Mouse (Mus musculus): ENCODE data around the gene Cgrrf1.
"Not testable (repeated sequence)": the region's sequence is repeated elsewhere in the genome, so short reads cannot be mapped to it uniquely, and the experiment has no call there.

Cgrrf1 gene

DNA sequence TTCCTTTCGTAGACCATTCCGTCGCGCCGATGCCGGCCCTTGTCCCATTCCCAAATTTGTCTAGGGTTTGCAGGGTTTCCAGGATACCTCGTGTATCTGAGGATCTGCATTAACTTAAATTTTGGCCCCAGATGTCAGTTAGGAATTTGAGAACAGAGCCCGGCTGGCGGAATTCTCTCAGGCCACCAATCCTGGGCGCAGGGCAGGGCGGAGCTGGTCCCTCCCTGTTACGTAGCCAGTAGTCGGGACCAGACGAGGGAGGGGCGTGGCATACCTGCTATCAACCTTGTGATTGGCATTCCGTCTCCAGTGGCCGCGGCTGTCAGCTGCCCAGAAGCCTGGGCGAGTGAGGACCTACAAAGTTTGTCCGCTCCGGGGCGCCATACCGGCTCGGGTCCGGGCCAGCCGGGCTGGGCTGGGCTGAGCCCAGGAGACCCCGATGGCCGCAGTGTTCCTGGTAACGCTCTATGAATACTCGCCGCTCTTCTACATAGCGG lies at the start of gene Cgrrf1:
Cgrrf1 (plus strand) TSS at position 289 of the 497 bp plus-strand sequence.
- DNase-seq, result peak; percentile 90 to 91

DNA sequence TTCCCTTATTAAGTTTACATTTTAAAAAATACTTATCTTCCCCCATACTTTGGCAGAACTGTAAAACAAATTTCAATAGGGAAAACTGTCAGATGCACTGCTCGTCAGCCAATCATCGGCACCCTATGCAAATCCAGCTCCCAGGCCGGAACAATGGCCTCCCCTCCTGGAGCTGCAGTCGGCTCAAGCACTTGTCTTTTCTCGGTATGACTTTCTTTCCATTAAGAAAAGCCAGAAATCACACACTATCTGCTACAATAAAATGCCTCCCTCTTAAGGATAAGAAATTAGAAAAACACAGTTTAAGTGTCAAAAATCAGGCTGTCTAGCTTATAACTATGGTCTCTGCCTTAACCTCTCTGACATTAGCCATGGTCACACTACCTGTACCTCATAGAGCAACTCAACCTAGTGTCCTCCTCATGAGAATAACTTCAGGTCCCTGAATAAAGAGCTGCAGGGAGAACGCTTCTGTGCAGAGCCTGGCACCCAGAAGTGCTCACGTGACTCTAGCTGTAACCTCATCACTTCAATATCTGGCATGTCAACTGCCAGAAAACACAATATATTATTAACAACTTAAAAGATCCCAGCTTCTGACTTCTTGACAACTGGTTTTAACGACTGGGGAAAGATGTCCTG lies 49.6 kb upstream of the Cgrrf1 start:
- DNase-seq, result no peak

DNA sequence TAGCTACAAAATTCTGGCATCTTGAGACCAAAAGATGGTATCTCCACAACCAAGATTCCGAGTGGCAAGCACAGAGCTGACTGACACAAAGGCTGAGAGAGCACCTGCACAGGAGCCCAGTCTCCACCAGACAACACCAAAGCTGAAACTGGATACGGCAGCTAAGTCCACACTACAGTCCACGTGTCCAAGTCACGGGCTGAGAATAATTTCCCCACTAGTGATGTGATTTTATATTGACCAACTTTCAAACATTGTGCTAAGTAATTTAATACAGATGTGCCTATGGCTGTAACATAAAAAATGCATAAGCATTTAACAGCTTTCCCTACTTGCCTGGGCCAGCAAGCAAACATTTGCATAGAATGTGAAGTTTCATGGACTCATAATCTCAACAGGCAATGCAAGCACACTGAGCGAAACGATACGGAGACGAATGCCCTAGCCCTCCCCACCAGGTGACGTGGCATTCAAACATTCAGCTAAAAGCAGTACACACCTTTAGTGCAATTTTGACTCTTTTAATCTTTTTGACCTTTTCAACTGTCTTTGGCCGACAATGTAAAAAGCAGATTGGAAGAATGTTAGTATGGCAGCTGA lies 48.5 kb upstream of the Cgrrf1 start:
- no peak for DNase-seq

DNA sequence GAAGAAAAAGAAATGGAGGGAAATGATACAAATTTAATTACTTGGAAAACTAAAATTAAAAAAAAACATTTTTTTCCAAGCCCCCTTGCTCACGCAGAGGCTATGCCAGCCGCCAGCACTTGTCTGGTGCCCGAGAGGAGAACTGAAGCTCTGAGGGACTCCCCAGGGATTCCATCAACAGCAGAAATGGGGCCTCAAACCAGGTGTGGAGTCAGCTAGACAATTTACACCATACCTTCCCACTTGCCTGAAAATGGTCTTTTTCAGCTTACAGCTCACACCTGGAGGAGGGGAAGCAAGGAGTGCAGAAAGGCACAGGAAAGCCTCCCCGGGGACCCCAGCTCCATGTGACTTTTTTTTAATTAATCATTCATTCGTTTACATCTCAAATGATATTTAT lies 46.7 kb upstream of the Cgrrf1 start:
- no peak for DNase-seq

DNA sequence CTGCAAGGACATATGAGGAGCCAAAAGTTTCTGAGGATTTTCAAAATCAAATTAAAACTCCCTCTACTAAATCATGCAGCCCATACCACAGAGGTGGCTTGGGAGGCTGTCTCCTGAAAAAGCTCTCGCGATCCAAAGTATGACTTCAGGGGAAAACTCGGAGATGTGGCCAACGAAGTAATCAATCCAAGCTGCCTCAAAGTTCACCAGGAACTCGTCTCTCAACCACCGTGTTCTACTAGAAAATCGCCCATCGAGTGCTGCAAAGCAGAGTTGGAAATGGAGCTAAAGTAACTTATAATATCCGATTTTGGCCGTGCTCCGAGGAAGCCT lies 44.5 kb upstream of the Cgrrf1 start:
- no peak for DNase-seq

DNA sequence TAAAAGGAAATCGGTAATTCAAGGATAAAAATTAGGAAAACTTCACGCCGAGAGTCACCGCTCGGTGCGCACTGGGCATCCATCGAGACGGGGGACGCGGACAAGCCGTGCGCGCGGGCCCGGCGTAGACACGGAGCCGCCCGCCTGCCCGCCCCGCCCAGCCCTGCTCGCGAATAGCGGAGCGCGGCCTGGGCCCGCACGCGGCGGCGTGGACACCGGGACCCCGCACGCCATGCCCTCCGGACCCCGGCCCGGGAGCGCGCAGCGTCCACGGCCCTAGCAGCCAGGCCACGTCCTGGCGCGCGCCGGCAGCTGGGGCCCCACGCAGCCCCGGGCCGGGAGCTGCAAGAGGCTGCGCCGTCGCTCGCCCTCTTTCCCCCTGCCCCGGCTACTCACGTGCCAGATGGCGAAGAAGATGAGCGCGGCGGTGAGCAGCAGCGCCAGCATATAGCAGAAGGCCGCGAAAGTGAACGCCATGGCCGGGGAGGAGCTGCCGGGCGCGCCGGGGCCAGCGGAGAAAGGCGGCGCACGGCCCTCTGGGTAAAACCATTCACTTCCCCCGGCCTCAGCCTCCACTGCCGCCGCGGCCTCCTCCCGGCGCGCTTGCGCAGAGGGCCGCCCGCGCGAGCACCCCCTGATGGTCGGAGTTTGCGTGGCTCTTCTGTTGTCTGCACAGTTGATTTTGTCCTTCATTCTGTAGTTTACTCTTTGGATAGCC lies 44.0 kb upstream of the Cgrrf1 start, which contains the start of gene Cnih1:
Cnih1 (minus strand) TSS at position 625 of the 718 bp plus-strand sequence.
- peak; percentile 84 to 95 for DNase-seq

DNA sequence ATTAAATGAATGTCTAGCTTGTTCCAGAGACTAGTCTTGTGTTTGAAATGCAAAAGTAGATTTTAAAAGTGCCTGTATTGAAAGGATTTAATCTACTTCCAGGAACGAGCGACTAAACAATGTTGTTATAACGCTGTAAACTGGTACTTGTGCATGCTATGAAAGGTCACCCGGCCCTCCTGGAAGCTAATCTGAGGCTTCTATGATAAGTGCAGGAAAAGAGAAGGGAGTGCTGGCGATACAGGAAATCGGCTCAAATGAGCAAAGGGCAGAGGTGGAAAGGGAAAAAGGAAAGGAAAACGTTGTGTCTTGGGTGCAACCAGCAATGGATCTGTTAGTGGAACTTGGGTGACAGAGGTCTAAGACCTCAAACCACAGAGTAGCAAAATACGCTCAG lies 43.4 kb upstream of the Cgrrf1 start:
- no peak for DNase-seq

DNA sequence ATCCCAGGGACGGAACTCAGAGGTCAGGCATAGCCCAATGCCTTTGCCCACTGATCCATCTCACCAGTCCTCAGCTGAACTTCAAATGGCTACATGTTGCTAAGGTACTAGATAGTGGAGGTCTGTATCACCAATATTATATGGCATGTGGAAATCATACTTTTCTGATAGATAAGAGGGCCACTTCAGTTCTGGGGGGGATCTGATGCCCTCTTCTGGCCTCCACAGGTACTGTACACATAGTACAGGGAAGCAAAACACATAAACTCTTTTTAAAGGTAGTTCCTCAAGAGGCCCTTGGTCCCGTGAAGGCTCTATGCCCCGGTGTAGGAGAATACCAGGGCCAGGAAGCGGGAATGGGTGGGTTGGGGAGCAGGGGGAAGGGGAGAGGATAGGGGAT lies 41.6 kb upstream of the Cgrrf1 start:
- DNase-seq, result peak in 1 of 2 experiments; percentile 18

DNA sequence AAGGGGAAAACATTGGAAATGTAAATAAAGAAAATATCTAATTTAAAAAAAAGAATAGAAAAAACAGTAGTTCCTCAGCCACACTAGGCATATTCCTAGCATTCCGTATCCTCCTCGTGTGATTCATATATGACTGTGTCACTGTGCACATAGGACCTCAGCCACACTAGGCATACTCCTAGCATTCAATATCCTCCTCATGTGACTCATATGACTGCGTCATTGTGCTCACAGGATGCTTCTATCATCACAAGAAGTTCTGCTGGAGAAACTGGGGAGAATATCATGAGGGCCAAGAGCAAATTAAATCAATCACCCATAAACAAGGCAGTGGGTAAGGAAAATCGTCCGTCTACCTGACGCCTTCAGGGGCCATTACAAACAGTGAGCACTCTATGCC lies 41.2 kb upstream of the Cgrrf1 start:
- no peak for DNase-seq

DNA sequence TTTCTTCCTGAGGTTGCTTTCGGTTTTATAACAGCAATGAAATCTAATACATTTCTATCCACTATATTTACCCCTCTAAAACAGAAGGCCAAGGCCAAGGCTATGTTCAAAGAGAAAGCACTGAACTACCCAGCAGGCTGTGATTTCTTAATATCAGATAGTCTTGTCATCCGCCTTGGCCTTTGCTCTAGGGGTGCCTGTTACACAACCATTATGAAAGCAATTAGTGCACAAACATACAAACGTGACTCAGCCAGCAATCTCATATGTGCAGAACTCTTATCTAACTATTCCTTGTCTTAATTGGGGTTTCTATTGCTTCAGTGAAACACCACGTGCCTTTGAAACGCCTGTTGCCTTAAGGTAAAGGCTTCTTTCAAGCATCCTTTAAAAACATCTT lies 37.8 kb upstream of the Cgrrf1 start:
- no peak for DNase-seq

DNA sequence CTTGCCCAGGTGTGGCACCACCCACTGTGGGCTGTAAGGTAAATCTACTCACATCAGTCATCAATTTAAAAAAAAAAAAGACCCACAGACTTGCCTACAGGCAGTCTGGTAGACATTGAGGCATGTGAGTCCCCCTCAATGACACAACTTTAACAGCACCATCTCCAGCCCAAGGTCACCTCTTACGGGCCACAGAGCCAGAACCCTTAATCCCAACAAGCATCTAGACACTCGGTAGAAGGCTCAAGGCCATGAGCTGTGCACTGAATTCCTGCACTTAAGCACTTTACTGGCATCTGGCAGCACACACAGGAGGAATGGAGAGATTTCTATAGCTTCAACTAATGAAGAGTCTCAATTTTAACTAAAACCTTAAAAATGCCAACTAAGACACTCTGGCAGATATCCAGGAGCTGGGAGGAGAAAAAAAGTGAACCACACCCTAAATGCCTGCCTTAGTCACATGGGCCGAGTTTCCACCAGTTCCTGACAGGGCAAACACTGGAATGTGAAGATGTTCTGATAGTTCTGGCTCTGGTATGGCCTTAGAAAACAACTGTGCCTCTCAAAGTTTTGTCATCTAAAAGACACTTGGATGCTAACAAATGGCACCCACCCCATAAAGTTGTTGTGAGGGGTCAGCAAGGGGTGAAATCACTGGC lies 31.1 kb upstream of the Cgrrf1 start:
- DNase-seq, result no peak

DNA sequence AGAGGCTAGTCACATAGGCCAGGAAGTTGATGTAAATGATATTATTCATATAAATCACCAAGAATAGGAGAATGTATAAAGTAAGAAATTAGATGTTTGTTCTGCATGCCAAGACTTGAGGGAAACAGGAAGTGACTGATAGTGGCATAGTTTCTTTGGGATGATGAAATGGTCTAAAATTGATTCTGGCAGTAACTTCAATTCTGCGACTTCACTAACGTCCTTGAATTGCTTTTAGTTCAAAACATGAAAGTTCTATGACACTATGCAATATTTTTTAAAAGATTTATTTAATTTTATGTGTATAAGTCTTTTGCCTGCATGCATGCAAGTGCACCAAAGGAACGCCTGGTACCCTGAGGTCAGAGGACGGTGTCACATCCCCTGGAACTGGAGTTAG lies 28.7 kb upstream of the Cgrrf1 start:
- DNase-seq, result no peak

DNA sequence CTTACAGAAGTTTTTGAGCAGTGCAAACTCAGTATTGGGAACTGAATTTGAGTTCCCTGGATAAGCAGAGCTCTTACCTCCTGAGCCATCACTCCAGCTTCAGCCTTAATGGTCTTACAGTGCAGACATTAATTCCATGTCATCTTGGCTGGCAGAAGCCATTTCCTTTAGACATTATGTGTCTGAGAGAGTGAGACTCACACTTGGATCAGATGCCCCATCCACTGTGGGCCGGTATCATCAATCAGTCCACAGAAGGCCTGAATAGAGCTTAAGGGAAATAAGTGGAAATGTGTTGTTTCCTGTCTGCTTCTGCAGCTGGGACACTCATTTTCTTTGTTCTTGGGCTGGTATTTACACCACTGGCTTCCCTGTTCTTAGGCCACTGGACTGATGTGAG lies 28.1 kb upstream of the Cgrrf1 start:
- no peak for DNase-seq

DNA sequence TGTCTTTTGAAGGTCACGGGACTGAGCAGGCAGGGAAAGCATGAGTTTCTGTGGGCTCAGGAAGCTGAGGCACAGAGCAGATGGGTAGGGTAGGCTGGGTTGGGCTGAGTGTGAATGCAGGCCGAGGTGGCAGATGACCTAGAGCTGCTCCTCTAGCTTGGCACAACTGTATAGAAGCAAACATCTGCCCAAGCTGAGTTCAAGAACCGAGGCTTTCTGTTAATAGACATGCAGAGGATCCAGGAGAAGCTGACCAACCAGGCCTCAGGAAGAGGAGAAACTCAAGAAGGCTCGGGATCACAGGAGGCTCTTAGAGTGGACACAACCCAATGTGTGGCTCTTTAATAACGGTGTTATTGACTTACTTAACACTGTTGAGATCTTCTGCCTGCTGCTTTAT lies 25.7 kb upstream of the Cgrrf1 start:
- no peak for DNase-seq

DNA sequence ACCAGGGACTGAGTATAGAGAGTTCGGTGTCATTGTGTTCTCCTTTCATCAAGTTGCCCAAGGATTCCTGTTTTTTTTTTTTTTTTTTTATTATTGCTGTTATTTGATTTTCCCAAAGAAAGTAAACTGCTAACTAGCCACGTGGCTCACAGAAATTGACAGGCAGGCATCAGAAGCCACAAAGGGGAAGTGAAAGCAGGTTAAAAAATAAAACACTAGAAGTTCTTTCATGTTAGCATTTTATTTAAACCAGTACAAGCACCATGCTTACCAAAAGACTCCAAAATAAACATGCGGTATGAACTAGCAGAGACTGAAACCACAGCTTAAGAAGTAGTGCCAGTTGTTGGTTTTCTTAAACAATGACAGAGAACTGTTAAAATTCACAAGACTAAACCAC lies 24.0 kb upstream of the Cgrrf1 start:
- DNase-seq, result no peak

DNA sequence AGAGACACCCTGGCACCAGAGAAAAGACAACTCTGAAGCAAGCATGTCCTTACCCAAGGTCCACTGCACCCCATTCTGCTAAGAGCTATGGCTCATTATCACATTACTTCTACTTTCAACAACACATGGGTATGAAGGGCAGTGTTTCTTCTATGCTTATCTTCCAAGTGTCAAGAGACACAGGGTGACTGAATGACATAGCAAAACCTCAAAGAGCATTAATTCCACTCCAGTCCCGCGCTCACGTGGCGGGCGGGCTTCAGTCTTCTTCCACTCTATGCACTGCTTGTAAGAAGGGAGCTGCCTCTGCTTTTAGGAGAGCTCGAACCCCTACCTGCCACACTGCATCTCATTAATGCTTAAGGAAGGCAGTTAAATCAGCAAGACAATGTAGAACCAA lies 16.3 kb upstream of the Cgrrf1 start:
- no peak for DNase-seq

DNA sequence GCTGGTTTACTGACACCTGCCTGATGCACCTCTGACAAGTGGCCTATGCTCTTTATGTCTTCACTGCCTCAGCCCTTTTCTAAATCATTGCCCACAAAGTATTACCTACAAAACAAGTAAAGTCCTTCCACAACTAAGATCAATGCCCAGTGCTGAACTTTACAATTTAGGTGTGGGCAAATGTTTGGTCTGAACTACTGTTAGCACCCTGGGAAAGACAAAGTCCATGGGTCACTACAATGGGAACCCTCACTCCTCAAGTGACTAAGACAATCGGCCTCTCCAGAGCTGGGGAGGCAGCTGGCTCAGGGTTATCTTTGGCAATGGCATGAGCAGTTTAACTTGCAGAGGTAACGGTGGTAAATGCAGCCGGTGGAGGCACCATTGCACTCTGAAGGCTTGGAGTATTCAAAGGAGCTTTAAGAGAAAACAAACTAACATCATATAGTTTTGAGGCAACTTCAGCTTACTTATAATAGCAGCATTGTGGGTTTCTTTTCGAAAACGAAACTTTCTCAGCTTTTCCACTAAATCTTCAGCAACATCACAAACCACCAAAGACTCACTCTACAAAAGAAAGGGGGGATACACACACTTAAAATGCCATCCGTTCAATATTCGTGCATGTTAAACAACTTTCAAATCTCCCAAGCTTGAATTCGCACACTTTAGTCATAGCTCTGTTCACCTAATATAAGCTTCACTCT lies 14.9 kb upstream of the Cgrrf1 start:
- DNase-seq, result no peak

DNA sequence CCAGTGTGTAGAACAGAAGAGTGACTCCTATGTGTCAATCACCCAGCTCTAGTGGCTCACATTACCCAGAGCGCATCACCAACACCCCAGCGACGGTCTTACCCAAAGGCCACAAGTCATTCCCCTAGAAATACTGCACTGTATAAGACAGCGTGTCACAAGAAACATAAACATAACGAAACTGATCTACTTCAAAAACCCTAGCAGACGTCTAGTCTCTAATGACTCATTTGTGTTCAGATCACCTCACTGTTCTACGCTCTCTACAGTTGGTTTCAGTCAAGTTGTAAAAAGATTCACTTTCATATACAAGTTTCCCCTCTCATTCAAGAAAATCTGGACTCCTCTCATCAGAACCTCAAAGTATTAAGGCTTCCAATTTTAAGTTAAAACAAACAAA lies 13.2 kb upstream of the Cgrrf1 start:
- DNase-seq, result no peak

DNA sequence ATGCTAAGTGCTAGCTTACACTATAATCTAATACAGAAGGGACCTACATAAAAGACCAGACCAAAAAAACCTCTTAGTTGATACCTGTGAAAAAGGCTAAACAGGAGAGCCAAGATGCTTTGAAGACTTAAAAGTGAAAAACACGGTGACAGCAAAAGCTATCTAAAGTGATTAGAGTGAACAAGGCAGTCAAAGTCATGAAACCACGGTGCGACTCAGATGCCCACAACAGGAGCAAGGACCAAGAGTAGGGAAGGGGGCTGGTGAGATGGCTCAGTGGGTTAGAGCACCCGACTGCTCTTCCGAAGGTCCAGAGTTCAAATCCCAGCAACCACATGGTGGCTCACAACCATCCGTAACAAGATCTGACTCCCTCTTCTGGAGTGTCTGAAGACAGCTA lies 12.0 kb upstream of the Cgrrf1 start:
- DNase-seq, result not testable (repeated sequence)

DNA sequence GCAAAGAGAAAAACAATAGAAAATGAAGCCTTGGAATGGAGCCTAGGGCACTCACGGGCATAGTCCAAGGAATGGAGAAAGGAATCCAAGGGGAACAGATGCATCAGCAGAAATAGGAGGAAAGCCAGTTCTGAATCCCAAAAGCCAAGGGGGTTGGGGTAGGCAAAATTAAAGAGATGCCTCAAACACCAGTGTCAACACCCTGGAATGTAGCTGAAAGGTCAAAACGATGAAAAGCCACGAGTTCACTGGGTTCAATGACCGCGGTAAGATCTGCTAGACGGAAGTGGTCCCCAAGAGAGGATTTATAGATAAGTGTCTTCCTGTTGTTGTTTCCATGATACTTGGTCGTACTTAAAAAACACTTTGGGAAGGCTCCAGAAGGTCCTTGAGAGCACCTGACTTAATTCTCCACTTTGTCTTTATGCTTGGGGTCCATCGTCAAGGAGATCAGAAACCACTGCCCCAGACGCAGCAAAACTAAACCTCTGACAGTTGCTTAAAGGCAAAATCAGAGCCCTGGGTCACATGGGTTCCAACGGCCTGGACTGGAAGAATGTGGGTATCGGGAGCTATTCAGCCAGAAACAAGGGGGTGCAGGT lies 10.6 kb upstream of the Cgrrf1 start:
- DNase-seq, result no peak

DNA sequence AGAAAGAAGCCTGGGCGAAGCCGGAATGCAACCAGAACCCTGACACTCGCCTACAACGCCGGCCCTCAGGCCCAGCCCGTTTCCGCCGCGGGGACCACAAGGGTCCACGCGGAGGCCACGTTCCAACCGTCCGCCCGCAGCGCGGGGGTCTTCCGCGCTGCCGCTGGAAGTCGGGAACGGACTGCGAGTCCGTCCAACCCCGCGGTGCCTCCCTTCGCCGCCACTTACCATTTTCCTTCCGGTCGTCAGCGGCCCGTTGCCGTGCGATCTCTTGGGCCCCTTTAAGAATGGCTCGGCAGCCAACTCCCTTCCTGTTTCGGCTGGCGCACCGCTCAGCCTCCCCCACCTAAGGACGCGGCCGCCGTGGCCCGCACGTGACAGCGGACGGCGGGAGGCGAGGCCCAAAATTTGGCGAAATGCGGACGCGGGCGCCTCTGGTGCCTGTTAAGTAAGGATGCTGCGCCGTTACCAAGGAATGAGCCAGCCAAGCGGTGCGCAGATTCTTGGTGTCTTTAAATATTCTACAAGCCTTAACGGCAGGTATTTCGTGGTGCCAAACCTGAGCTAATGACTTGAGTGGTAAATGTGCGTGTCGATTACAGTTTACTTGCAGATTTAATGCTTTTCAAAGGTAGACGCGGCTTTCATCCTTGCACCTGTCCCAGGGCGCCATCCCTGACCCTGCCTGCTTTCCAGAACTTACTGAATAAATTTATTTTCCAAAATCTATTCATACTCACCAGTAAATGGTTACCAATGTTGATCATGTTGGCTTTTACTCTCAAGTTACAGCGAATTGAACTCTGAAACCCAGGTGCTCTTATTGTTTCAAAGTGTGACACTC lies 9.8 kb upstream of the Cgrrf1 start, which contains the start of gene Gmfb:
Gmfb (minus strand) TSS at position 370 of the 844 bp plus-strand sequence.
- DNase-seq, result peak; percentile 89 to 94

DNA sequence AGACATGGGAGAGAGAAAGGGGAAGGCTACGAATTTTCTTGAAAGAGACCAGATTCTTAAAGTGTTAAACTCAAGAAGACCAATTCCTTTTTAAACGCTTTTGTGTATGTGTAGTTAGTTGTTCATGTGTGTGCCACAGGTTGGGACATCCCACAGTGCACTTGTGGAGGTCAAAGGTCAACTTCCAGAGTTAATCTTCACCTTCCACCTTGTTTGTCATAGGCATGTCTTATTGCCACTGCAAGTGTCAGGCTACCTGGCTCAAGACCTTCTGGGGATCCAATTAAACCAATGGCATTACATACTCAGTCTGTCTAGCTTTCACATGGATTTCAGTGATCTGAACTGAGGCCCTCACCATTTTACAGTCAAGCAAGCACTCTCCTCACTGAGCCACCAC lies 7.9 kb upstream of the Cgrrf1 start:
- DNase-seq, result no peak
